Mouse (Mus musculus): ENCODE measurements at regions not wholly inside any gene's neighbourhood (a gene's known extent, or its start where the extent isn't known, plus 50 kb on each side); places are given as distances from the start of the nearest gene placed in this dataset.

DNA sequence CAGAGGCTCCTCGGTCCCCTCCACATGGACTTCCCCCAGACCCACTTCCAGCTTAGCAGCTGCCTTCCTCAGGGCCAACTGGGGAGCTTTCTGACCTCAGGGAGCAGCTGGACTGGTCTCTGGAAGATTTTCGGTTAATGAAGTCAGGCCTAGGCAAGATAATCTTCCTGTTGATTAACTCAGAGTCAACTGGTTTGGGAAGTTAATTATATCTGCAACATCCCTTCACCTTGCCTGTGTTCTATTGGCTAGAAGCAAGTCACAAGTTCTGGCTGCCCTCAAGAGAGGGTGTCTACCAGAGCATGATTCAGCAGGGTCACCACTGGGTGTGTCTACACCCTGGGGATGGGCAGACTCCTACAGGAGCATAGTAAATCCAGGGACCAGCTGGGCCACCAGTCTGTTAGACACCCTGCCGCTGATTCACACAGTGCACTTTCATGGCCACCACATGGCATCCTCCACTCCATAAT is 53.9 kb upstream of the Maml3 start:
- H3K4me2 ChIP-seq (ENCODE audit: low read depth, low read length), result no peak overlapping the region
- H3K27ac ChIP-seq (ENCODE audit: low read length), result no peak overlapping the region
- no peak for ATAC-seq (ENCODE audit: low read depth)

DNA sequence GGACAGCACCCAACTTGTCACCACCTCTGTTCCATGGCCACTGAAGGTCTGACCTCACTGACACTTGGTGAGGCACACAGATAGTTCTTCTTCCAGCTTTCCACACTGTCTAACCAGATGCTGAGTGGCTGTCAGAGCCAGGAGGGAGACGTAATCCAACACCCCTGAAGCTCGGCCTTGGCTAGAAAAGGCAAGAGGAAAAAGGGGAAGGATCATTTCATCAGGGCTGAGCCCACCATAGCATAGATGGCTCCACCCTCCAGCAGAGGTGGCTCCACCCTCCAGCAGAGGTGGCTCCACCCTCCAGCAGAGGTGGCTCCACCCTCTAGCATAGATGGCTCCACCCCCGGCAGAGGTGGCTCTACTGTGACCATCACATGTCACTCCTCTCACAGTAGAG is 56.8 kb upstream of the Maml3 start:
- no peaks in the 10 kb centered on the region for H3K9me3 ChIP-seq (replicated peaks; ENCODE audit: control insufficient read depth, low read length)
- no peaks in the 10 kb centered on the region for H3K4me1 ChIP-seq (ENCODE audit: control insufficient read depth, low read depth, low read length)
- no peaks in the 10 kb centered on the region for H3K27me3 ChIP-seq (ENCODE audit: control insufficient read depth, insufficient read depth, low read depth, low read length)
- H3K4me2 ChIP-seq (ENCODE audit: low read depth, low read length), result no peak overlapping the region
- no peaks in the 10 kb centered on the region for H3K36me3 ChIP-seq (ENCODE audit: control insufficient read depth, insufficient read depth)
- H3K9ac ChIP-seq (ENCODE audit: low read depth, low read length), result no peak overlapping the region
- 48% methylated on average over 3 of the region's 3 CpGs for WGBS (ENCODE audit: insufficient replicate concordance)
- no peak overlapping the region for H3K4me3 ChIP-seq (ENCODE audit: low read depth, low read length)
- no peak for ATAC-seq (ENCODE audit: low read depth)
- no peak overlapping the region for H3K27ac ChIP-seq (ENCODE audit: low read length)

More for the DNA sequence above, 53.9 kb upstream of the Maml3 start:
- Histone ChIP-seq H3K36me3 (ENCODE audit: control insufficient read depth, insufficient read depth) (no peaks in the 10 kb centered on the region), H3K4me1 (ENCODE audit: control insufficient read depth, low read depth, low read length) (no peaks in the 10 kb centered on the region), H3K9me3 (replicated peaks; ENCODE audit: control insufficient read depth, low read length) (no peaks in the 10 kb centered on the region; the same call in 1 of the 2 replicates), H3K27me3 (ENCODE audit: control insufficient read depth, insufficient read depth, low read depth, low read length) (no peaks in the 10 kb centered on the region), H3K9ac (ENCODE audit: low read depth, low read length) (no peak overlapping the region), H3K4me3 (ENCODE audit: low read depth, low read length) (no peak overlapping the region)
- 47% methylated on average over 3 of the region's 3 CpGs for WGBS (ENCODE audit: insufficient replicate concordance)

DNA sequence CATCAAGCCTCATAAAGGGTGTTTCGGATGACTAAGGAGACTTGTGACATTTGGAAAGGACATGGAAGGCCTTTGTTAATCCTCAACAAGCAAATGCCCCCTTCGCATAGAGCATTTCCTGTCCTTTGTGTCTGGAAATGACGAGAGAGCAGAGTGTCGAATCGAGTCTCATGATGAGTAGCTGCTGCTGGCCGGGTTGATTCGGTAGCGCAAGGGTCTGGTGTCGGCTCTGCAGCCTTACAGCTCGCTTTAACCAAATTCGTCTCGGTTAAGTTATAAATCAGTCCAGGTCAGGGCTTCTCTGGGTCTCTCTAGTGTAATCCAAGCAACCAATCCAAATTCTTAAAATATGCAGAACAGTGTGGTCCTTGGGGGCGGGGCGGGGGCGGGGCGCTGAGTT is 59.1 kb upstream of the Maml3 start:
- 66% methylated on average over 16 of the region's 16 CpGs for WGBS (ENCODE audit: insufficient replicate concordance)

DNA sequence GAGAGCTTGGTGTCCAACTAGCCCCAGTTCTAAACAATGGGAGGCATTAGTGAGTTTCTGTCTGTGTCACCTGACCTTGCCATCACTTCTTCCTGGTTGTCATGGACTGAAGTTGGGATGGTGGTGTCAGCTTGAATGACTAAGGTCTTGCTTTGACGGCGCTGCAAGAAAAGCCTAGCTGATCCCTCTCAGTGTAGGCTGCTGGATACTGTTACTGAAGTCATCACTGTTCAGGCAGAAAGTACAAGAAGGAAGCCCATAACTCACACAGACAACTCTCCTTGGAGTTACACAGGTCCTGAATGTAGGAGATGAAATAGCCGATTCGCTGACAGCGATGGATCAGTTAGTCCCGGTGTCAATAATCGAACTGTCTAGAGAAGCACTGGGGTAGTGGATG is 62.5 kb upstream of the Maml3 start:
- no peaks in the 10 kb centered on the region for H3K27me3 ChIP-seq (ENCODE audit: control insufficient read depth, insufficient read depth, low read depth, low read length)
- H3K9me3 ChIP-seq (replicated peaks; ENCODE audit: control insufficient read depth, low read length), result no peaks in the 10 kb centered on the region
- no peaks in the 10 kb centered on the region for H3K36me3 ChIP-seq (ENCODE audit: control insufficient read depth, insufficient read depth)
- H3K27ac ChIP-seq (ENCODE audit: low read length), result no peak overlapping the region
- H3K4me1 ChIP-seq (ENCODE audit: control insufficient read depth, low read depth, low read length), result no peaks in the 10 kb centered on the region
- WGBS (ENCODE audit: insufficient replicate concordance), result 86% methylated on average over 7 of the region's 7 CpGs
- no peak overlapping the region for H3K4me2 ChIP-seq (ENCODE audit: low read depth, low read length)
- no peak for ATAC-seq (ENCODE audit: low read depth)
- no peak overlapping the region for H3K4me3 ChIP-seq (ENCODE audit: low read depth, low read length)
- H3K9ac ChIP-seq (ENCODE audit: low read depth, low read length), result no peak overlapping the region

More for the DNA sequence above, 59.1 kb upstream of the Maml3 start:
- no peak overlapping the region for H3K27ac ChIP-seq (ENCODE audit: low read length)
- H3K36me3 ChIP-seq (ENCODE audit: control insufficient read depth, insufficient read depth), result no peaks in the 10 kb centered on the region
- H3K4me2 ChIP-seq (ENCODE audit: low read depth, low read length), result no peak overlapping the region
- H3K27me3 ChIP-seq (ENCODE audit: control insufficient read depth, insufficient read depth, low read depth, low read length), result no peaks in the 10 kb centered on the region
- no peak for ATAC-seq (ENCODE audit: low read depth)
- no peaks in the 10 kb centered on the region for H3K9me3 ChIP-seq (replicated peaks; ENCODE audit: control insufficient read depth, low read length)
- H3K4me1 ChIP-seq (ENCODE audit: control insufficient read depth, low read depth, low read length), result no peaks in the 10 kb centered on the region
- no peak overlapping the region for H3K4me3 ChIP-seq (ENCODE audit: low read depth, low read length)
- H3K9ac ChIP-seq (ENCODE audit: low read depth, low read length), result no peak overlapping the region

DNA sequence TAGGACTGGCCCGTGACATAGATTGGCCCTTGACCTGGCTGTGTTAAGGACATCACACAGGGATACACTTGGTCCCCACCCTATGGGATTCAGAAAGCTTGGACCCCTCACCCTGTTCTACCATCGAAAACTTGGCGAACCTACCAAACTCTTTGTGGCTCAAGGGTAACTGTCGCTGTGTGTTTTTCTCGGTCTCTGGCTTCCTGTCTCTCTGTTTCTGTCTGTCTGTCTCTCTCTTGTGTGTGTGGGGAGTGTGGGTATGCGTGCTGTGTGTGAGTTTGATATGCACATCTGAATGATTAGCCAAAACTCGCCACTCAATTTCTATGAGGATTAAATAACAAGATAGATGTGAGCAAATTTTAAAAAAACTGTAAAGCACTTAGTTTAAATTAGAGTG is 66.0 kb upstream of the Maml3 start:
- Histone ChIP-seq H3K36me3 (ENCODE audit: control insufficient read depth, insufficient read depth) (no peaks in the 10 kb centered on the region), H3K9me3 (replicated peaks; ENCODE audit: control insufficient read depth, low read length) (no peaks in the 10 kb centered on the region), H3K4me2 (ENCODE audit: low read depth, low read length) (no peak overlapping the region), H3K4me1 (ENCODE audit: control insufficient read depth, low read depth, low read length) (no peaks in the 10 kb centered on the region), H3K9ac (ENCODE audit: low read depth, low read length) (no peak overlapping the region), H3K4me3 (ENCODE audit: low read depth, low read length) (no peak overlapping the region), H3K27ac (ENCODE audit: low read length) (no peak overlapping the region), H3K27me3 (ENCODE audit: control insufficient read depth, insufficient read depth, low read depth, low read length) (no peaks in the 10 kb centered on the region)
- WGBS (ENCODE audit: insufficient replicate concordance), result 59% methylated on average over 7 of the region's 7 CpGs
- no peak for ATAC-seq (ENCODE audit: low read depth)

DNA sequence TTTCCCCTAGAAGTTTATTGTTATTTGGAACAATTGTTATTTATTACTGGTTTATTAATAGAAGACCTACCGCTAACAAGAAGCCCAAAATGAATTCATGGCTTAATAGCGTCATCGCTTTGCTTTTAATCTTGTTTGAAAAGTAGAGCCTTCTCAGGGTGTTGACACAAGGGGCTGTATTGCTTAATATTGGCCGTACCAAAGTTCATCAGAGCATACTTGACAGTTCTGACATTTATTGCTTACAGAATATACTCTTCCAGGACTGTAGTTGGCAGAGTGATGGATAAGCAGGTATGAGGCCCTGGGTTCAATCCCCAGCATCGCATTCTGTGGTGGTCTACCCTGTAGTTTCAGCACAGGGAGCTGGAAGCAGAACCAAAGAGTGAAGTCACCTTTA is 66.4 kb upstream of the Maml3 start:
- Histone ChIP-seq H3K4me2 (ENCODE audit: low read depth, low read length) (no peak overlapping the region), H3K36me3 (ENCODE audit: control insufficient read depth, insufficient read depth) (no peaks in the 10 kb centered on the region), H3K27me3 (ENCODE audit: control insufficient read depth, insufficient read depth, low read depth, low read length) (no peaks in the 10 kb centered on the region), H3K27ac (ENCODE audit: low read length) (no peak overlapping the region), H3K9ac (ENCODE audit: low read depth, low read length) (no peak overlapping the region), H3K9me3 (replicated peaks; ENCODE audit: control insufficient read depth, low read length) (no peaks in the 10 kb centered on the region), H3K4me3 (ENCODE audit: low read depth, low read length) (no peak overlapping the region), H3K4me1 (ENCODE audit: control insufficient read depth, low read depth, low read length) (no peaks in the 10 kb centered on the region)
- no peak for ATAC-seq (ENCODE audit: low read depth)
- WGBS (ENCODE audit: insufficient replicate concordance), result 70% methylated on average over 5 of the region's 5 CpGs

DNA sequence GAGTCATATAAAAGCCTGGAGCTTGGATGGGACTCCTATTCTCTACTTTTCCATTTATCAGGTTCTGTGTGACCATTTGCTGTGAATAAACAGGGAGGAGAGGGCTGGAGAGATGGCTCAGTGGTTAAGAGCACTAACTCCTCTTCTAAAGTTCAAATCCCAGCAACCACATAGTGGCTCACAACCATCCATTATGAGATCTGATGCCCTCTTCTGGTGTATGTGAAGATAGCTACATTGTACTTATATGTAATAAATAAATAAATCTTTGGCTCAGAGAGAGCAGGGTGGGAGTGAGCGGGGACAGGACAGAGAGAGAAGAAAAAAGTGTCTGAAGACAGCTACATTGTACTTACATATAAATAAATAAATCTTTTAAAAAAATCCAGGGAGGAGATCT is 68.6 kb upstream of the Maml3 start:
- ATAC-seq (ENCODE audit: low read depth), result no peak
- Histone ChIP-seq H3K36me3 (ENCODE audit: control insufficient read depth, insufficient read depth) (no peaks in the 10 kb centered on the region), H3K4me1 (ENCODE audit: control insufficient read depth, low read depth, low read length) (no peaks in the 10 kb centered on the region), H3K27ac (ENCODE audit: low read length) (no peak overlapping the region), H3K4me2 (ENCODE audit: low read depth, low read length) (no peak overlapping the region), H3K27me3 (ENCODE audit: control insufficient read depth, insufficient read depth, low read depth, low read length) (no peaks in the 10 kb centered on the region), H3K9ac (ENCODE audit: low read depth, low read length) (no peak overlapping the region), H3K4me3 (ENCODE audit: low read depth, low read length) (no peak overlapping the region), H3K9me3 (replicated peaks; ENCODE audit: control insufficient read depth, low read length) (no peaks in the 10 kb centered on the region)
- 66% methylated on average over 1 of the region's 1 CpGs for WGBS (ENCODE audit: insufficient replicate concordance)

DNA sequence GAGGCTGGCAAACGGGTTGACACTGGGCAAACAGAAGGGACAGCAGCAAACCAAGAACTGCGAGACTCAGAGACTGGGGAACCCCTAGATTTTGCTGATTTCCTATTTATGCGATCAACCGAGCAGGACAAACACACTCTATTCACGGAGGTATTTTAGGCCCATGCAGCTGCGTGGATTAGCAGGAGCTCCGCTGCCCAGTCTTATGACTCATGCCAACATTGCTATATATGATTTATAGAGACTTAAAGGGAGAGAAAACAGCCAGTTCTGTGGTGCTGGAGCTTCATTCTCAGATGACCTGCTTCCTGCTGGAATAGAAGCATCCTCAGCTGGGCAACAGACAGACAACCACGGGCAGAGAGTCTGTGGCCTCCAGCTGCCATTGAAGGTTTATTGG is 71.2 kb upstream of the Maml3 start:
- WGBS (ENCODE audit: insufficient replicate concordance), result 29% methylated on average over 8 of the region's 8 CpGs
- Histone ChIP-seq H3K36me3 (ENCODE audit: control insufficient read depth, insufficient read depth) (no peaks in the 10 kb centered on the region), H3K27me3 (ENCODE audit: control insufficient read depth, insufficient read depth, low read depth, low read length) (no peaks in the 10 kb centered on the region), H3K4me3 (ENCODE audit: low read depth, low read length) (no peak overlapping the region), H3K9ac (ENCODE audit: low read depth, low read length) (no peak overlapping the region), H3K4me1 (ENCODE audit: control insufficient read depth, low read depth, low read length) (no peaks in the 10 kb centered on the region; the same call in 1 of the 2 replicates), H3K27ac (ENCODE audit: low read length) (no peak overlapping the region), H3K4me2 (ENCODE audit: low read depth, low read length) (no peak overlapping the region), H3K9me3 (replicated peaks; ENCODE audit: control insufficient read depth, low read length) (no peaks in the 10 kb centered on the region)
- ATAC-seq (ENCODE audit: low read depth), result no peak

DNA sequence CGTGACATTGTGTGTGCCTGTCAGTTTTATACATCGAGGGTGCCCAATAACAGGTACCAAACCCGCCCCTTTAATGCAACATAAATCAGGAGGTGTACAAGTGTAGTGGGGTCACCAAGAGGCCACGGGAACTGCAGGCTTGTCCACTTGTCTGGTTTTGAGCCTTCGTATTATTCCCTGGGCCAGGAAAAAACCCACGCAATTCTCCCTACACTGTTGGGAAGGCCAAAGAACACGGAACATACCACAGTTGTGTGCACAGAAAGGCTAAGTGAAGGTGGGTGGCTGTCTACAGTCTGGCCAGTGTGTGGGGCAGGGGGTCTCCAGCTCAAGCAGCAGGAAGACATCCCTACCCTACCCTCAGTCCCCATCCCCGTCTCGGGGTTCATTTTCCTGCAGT is 74.0 kb upstream of the Maml3 start:
- ATAC-seq (ENCODE audit: low read depth), result no peak
- H3K4me1 ChIP-seq (ENCODE audit: control insufficient read depth, low read depth, low read length), result no peaks in the 10 kb centered on the region; the same call in 1 of the 2 replicates
- H3K27me3 ChIP-seq (ENCODE audit: control insufficient read depth, insufficient read depth, low read depth, low read length), result no peaks in the 10 kb centered on the region
- H3K36me3 ChIP-seq (ENCODE audit: control insufficient read depth, insufficient read depth), result no peaks in the 10 kb centered on the region
- WGBS (ENCODE audit: insufficient replicate concordance), result 63% methylated on average over 9 of the region's 9 CpGs
- H3K27ac ChIP-seq (ENCODE audit: low read length), result no peak overlapping the region
- H3K9ac ChIP-seq (ENCODE audit: low read depth, low read length), result no peak overlapping the region
- H3K4me3 ChIP-seq (ENCODE audit: low read depth, low read length), result no peak overlapping the region
- H3K4me2 ChIP-seq (ENCODE audit: low read depth, low read length), result no peak overlapping the region
- no peaks in the 10 kb centered on the region for H3K9me3 ChIP-seq (replicated peaks; ENCODE audit: control insufficient read depth, low read length)

Data from liver, embryonic 16.5 days (tissue).